Mouse (Mus musculus) layer of hippocampus, adult 18-20 months (tissue): ENCODE measurements around the gene Psd4. TPM values are rescaled to one million over a fixed set of nuclear protein-coding genes. Genes with fewer than 3 reads are reported as not detected.

Source experiments
- DNase-seq, 2 experiments: peaks; one replicate each; pipeline ENCODE4 v3.0.0; 2022; ENCODE audit warnings: low spot score in 2 of 2
- total RNA-seq, 2 experiments: library from RNA; stranded (reverse); gene quantifications; 2 replicates each; pipeline ENCODE4 v1.2.3; 2021

Psd4 gene
- total RNA-seq, 2 experiments from 2014 or later: 0.81 to 1.0 TPM

DNA sequence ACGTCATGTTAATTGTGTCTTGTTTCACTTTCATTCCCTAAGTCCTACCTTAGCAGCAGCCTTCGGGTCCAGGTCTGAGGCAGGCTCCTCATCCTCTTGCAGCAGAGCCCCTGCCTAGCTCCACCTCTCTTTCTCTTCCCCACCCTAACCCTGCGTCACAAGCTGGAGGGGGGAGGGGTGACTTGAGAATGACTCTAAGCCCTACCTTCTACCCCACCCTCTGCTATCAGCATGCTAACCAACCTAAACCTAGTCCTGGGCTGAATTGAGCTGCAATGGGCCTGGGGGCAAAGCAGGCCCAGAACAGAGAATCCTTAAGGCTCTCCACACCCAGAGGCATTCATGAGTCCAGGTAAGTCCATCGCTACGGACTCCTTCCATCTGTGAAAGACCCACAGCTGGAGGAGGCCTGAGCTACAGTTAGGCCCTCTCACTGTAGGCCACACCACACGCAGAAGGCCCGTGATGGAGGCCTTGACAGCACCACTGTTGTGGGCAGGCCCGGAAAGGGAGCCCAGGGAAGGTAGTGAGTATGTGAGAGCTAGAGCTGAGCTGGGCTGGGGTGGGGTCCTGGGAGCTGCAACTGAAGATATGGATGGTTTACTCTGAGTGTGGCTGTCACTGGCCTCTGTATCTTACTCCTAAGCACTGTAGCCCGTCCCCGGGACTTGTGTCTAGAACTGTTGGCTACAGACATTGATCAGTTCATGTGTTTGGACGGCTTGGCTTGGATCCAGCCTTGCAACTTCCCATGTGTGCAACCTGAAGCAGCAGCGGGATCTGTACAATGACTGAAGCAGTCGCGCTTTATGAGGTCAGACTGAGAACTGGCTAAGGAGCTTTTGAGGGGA, 18.0 kb downstream of the Psd4 start:
- DNase-seq: no peak

- DNase-seq: no peak
Measured at GRCm38 (mm10) chr2:24386158-24386963, 19.0 kb downstream of the Psd4 start.

- no peak for DNase-seq
Measured at GRCm38 (mm10) chr2:24386964-24387320, 19.6 kb downstream of the Psd4 start.

GRCm38 (mm10) chr2:24387361-24388283, 20.2 kb downstream of the Psd4 start:
- peak in 1 of 2 experiments; percentile 53 for DNase-seq

DNA sequence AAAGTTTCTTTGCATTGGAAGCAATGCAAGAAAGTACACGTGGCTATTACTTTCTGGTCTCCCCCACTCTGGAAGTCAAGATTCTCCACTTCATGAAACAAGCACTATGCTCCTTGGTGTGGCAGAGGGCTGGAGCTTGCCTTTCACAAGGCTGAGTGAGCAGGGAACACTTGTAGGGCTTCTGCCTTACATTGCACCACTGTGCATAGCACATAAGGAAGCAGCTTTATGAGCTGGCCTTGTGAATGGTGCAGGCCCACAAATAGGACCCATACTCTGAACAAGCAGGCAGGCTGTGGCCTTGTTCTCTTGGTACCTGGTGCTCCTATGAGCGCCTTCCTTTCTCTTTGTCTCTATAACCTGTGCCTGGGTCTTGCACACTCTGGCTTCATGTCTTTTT, 25.9 kb downstream of the Psd4 start:
- no peak for DNase-seq

- DNase-seq: no peak
Measured at GRCm38 (mm10) chr2:24397115-24397514, 29.7 kb downstream of the Psd4 start.

- DNase-seq: no peak
Measured at GRCm38 (mm10) chr2:24400711-24401110, 33.3 kb downstream of the Psd4 start.

GRCm38 (mm10) chr2:24405345-24406012, 38.1 kb downstream of the Psd4 start:
- DNase-seq: peak in 1 of 2 experiments; percentile 60

- DNase-seq: no peak
Measured at GRCm38 (mm10) chr2:24407701-24408485, 40.5 kb downstream of the Psd4 start.

GRCm38 (mm10) chr2:24409166-24409565, 41.8 kb downstream of the Psd4 start:
- DNase-seq: peak in 1 of 2 experiments; percentile 58

GRCm38 (mm10) chr2:24413172-24413571, 45.8 kb downstream of the Psd4 start:
- DNase-seq: no peak

GRCm38 (mm10) chr2:24413677-24414076, 46.3 kb downstream of the Psd4 start:
- no peak for DNase-seq

DNA sequence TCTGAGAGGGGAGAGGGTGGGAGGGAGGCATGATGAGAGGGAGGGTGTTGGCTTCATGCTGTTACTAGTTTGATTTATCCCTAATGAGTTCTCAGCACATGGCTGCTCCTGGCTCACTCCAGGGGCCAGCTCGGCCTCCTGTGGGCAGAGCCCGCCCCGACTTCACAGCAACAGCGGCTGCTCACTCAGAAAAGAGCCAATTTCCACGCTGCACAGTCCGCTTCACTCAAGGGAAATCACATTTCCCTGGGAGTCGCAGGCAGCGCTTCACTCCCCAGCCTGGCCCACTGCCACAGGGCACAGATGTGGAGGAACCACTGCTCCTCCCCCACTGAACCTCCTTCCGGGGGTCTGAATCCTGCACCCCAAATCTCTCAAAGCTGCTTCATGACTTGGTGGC, 49.3 kb downstream of the Psd4 start:
- peak in 1 of 2 experiments; percentile 10 for DNase-seq

DNA sequence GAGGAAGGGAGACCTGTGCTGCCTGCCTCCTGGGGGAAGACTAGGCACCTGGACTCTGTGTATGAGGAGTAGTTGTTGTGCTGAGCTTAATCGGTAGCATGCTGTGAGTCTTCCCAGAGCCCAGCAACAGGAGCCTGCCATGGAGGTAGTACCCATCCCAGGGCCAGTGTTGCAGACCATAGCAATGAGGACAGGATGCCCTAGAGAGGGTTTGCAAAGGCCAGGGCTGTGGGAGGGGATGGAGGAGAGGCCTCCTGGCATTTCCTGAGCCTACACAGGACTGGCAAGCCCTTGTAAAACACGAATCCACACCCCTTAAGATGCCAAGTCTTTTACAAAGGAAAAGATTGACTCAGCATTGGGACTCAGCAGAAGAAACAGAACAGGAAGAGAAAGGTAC, 49.7 kb downstream of the Psd4 start:
- DNase-seq: no peak

DNA sequence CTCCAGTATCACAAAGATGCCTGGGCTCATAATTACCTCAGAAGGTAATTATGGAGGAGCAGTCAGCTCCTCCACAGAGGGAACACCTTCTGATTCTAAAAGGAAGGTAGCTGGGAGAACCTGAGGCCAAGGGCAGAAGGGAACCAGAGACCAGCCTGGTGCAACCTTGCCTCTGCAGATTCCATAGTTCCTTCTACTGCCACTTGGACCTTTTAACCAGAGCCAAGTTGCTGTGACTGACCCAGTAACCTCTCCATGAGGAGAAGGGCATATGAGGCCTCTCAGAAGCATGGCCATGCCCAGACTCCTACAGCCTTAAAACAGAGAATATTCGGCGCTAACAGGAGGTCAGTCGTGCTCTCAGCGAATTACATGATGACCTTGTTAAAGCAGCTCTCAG, 50.2 kb downstream of the Psd4 start:
- no peak for DNase-seq

DNA sequence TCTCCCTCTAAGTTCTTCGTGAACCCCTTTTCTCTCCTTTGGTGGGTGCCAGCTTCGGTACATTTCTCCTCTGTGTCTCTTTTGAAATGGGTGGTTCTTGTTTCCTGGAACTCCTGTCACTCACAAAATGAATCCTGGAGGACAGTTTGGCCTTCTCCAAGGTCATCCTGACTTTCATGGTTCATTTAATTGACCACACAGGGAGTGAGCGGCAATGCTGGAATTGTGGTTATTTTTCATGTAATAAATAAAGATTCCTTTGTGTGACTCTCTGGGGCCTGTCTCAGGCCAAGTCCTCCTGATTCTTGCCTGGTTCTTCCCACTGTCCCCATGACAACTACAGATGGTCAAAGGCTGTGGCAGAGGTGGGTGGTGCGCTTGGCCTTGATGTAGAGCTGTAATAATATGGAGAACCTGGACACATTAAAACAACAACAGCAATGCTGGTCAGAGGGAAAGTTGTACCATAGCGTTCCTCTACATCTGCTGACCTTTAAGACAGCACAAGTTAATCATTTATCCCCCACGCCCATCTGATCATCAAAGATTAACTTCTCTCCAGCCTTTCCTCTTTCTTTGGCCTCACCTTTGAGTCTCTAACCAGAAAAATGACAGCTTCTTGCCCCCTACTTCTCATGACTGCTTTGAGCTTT, 54.0 kb downstream of the Psd4 start:
- no peak for DNase-seq

- no peak for DNase-seq
Measured at GRCm38 (mm10) chr2:24422815-24423214, 55.4 kb downstream of the Psd4 start.

DNA sequence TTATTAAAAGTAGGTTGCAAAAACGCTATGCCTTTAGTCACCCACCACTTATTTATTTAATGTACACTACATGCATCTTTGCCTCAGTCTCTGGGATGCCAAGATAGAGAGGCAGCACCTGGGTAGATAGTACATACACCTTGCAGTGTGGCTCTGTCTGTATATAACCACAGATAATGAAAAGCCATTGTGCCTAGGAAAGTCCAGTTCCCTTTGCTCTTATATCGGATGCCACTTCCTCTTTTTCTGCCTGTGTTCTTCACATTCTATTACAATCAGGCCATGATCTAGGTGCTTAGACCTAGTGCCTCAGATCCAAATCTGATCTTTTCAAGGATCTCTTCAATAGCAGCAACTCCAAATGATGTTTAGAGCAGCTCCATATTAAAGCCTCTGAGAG, 58.2 kb downstream of the Psd4 start:
- no peak for DNase-seq
